Mouse (Mus musculus) kidney, embryonic 15.5 days (tissue): ENCODE data around the gene St8sia1. TPM values are rescaled to one million over a fixed set of nuclear protein-coding genes. Genes with fewer than 3 reads are reported as not detected.

Experiments
- ATAC-seq: fragments of 200-750 bp; cut with Nextera tagmentation; replicated peaks from 2 replicates; pipeline ENCODE4 v1.8.0; 2017; ENCODE audit warnings: moderate TSS enrichment; ENCODE audit not compliant: low FRiP score
- H3K27ac ChIP-seq: fragments of 300-500 bp; sonication (generic); 2 replicates; pipeline ENCODE4 v1.5.1; 2015; ENCODE audit warnings: mild to moderate bottlenecking, inconsistent platforms
- H3K27me3 ChIP-seq: fragments of 300-500 bp; sonication (generic); 2 replicates; pipeline ENCODE4 v1.6.1; 2015; ENCODE audit warnings: inconsistent platforms
- H3K36me3 ChIP-seq: fragments of 300-500 bp; sonication (generic); 2 replicates; pipeline ENCODE4 v1.6.1; 2015; ENCODE audit warnings: inconsistent platforms
- H3K4me1 ChIP-seq: fragments of 300-500 bp; sonication (generic); 2 replicates; pipeline ENCODE4 v1.6.1; 2015; ENCODE audit warnings: inconsistent platforms
- H3K4me2 ChIP-seq: fragments of 300-500 bp; sonication (generic); 2 replicates; pipeline ENCODE4 v1.6.1; 2015; ENCODE audit warnings: moderate library complexity, mild to moderate bottlenecking, inconsistent platforms
- H3K4me3 ChIP-seq: fragments of 300-500 bp; sonication (generic); replicated peaks from 2 replicates; pipeline ENCODE4 v1.5.1; 2015; ENCODE audit warnings: mild to moderate bottlenecking, inconsistent platforms
- H3K9ac ChIP-seq: fragments of 300-500 bp; sonication (generic); 2 replicates; pipeline ENCODE4 v1.6.1; 2015; ENCODE audit warnings: mild to moderate bottlenecking, inconsistent platforms
- H3K9me3 ChIP-seq: fragments of 300-500 bp; sonication (generic); replicated peaks from 2 replicates; pipeline ENCODE4 v1.6.1; 2016; ENCODE audit warnings: inconsistent platforms
- WGBS: fragments of 180-500 bp; shearing (Covaris S2); methylation state at CpG from one replicate; pipeline ENCODE4 v1.1.7; 2015; ENCODE audit warnings: mixed read lengths; 5-methylcytosine and 5-hydroxymethylcytosine counted together
- polyA plus RNA-seq: library from polyadenylated mRNA; unstranded; fragments of >200 nt; fragmentation: Nextera tagmentation; extraction: Ambion mirVana; gene quantifications from 2 replicates; pipeline ENCODE4 v1.2.1, GENCODE M21; 2015

St8sia1 gene
- polyA plus RNA-seq, 1 experiment from 2014 or later = 3.1 TPM

GRCm38 (mm10) chr6:142885364-142886154 lies 78.7 kb downstream of the St8sia1 start:
- WGBS = 76% methylated on average over 11 of the region's 11 CpGs
- Histone ChIP-seq H3K36me3 (no peaks in the 10 kb centered on the region), H3K4me3 (no peak overlapping the region), H3K4me2 (no peak overlapping the region), H3K9me3 (no peaks in the 10 kb centered on the region), H3K9ac (no peak overlapping the region), H3K4me1 (0 out of 2 replicates have a peak, but pooled peaks cover 2% of the 10 kb centered on the region), H3K27ac (no peak overlapping the region), H3K27me3 (no peaks in the 10 kb centered on the region)
- ATAC-seq = no peak

GRCm38 (mm10) chr6:142884128-142884527 lies 80.1 kb downstream of the St8sia1 start:
- Histone ChIP-seq H3K9ac (no peak overlapping the region), H3K27me3 (no peaks in the 10 kb centered on the region), H3K27ac (0 out of 2 replicates have a peak overlapping the region, but pooled peaks have one; percentile 19), H3K4me3 (no peak overlapping the region), H3K36me3 (no peaks in the 10 kb centered on the region), H3K4me2 (no peak overlapping the region), H3K4me1 (peaks cover 16% of the 10 kb centered on the region), H3K9me3 (no peaks in the 10 kb centered on the region)
- ATAC-seq = peak; percentile 61; the same call in 1 of the 2 replicates
- WGBS = 64% methylated on average over 9 of the region's 9 CpGs

- Histone ChIP-seq H3K4me1 (peaks cover 43% of the 10 kb centered on the region), H3K9me3 (no peaks in the 10 kb centered on the region), H3K27me3 (no peaks in the 10 kb centered on the region), H3K4me3 (no peak overlapping the region), H3K4me2 (no peak overlapping the region), H3K27ac (peak overlapping the region; percentile 73; the same call in 1 of the 2 replicates), H3K9ac (no peak overlapping the region), H3K36me3 (no peaks in the 10 kb centered on the region)
- WGBS = 83% methylated on average over 8 of the region's 8 CpGs
- no peak for ATAC-seq
These were observed 83.3 kb downstream of the St8sia1 start for GRCm38 (mm10) chr6:142880849-142881470.

- peak; percentile 61 for ATAC-seq
- Histone ChIP-seq H3K27ac (peak overlapping the region; percentile 73), H3K36me3 (no peaks in the 10 kb centered on the region), H3K9me3 (no peaks in the 10 kb centered on the region), H3K27me3 (no peaks in the 10 kb centered on the region), H3K4me1 (peaks cover 53% of the 10 kb centered on the region), H3K9ac (no peak overlapping the region), H3K4me3 (no peak overlapping the region), H3K4me2 (peak overlapping the region; percentile 33; the same call in 1 of the 2 replicates)
- WGBS = 25% methylated on average over 15 of the region's 15 CpGs
These were observed 85.2 kb downstream of the St8sia1 start for GRCm38 (mm10) chr6:142878744-142879701.

- no peak overlapping the region for H3K4me2 ChIP-seq
- 60% methylated on average over 6 of the region's 6 CpGs for WGBS
- peaks cover 59% of the 10 kb centered on the region for H3K4me1 ChIP-seq
- H3K9ac ChIP-seq = no peak overlapping the region
- no peak overlapping the region for H3K4me3 ChIP-seq
- 0 out of 2 replicates have a peak overlapping the region, but pooled peaks have one; percentile 57 for H3K27ac ChIP-seq
- no peaks in the 10 kb centered on the region for H3K27me3 ChIP-seq
- H3K9me3 ChIP-seq = no peaks in the 10 kb centered on the region
- ATAC-seq = no peak
- no peaks in the 10 kb centered on the region for H3K36me3 ChIP-seq
These were observed 87.0 kb downstream of the St8sia1 start for GRCm38 (mm10) chr6:142877221-142877620.

- ATAC-seq = no peak
- no peak overlapping the region for H3K4me2 ChIP-seq
- WGBS = 21% methylated on average over 8 of the region's 8 CpGs
These were observed 87.9 kb downstream of the St8sia1 start for GRCm38 (mm10) chr6:142876279-142876899.

GRCm38 (mm10) chr6:142873795-142874563 lies 90.3 kb downstream of the St8sia1 start:
- Histone ChIP-seq H3K4me2 (no peak overlapping the region), H3K9me3 (no peaks in the 10 kb centered on the region), H3K27ac (peak overlapping the region; percentile 51; the same call in 1 of the 2 replicates), H3K4me1 (peaks cover 51% of the 10 kb centered on the region), H3K36me3 (no peaks in the 10 kb centered on the region), H3K27me3 (no peaks in the 10 kb centered on the region), H3K4me3 (no peak overlapping the region), H3K9ac (no peak overlapping the region)
- WGBS = 69% methylated on average over 11 of the region's 11 CpGs
- peak; percentile 83 for ATAC-seq

More at GRCm38 (mm10) chr6:142876279-142876899, 87.9 kb downstream of the St8sia1 start:
- Histone ChIP-seq H3K27ac (peak overlapping the region; percentile 57; the same call in 1 of the 2 replicates), H3K9ac (no peak overlapping the region), H3K4me3 (no peak overlapping the region), H3K36me3 (no peaks in the 10 kb centered on the region), H3K27me3 (no peaks in the 10 kb centered on the region), H3K4me1 (peaks cover 59% of the 10 kb centered on the region), H3K9me3 (no peaks in the 10 kb centered on the region)

GRCm38 (mm10) chr6:142869715-142870422 lies 94.4 kb downstream of the St8sia1 start:
- Histone ChIP-seq H3K4me2 (no peak overlapping the region), H3K9ac (no peak overlapping the region), H3K4me1 (peaks cover 38% of the 10 kb centered on the region), H3K27me3 (no peaks in the 10 kb centered on the region), H3K36me3 (no peaks in the 10 kb centered on the region), H3K9me3 (no peaks in the 10 kb centered on the region), H3K4me3 (no peak overlapping the region), H3K27ac (0 out of 2 replicates have a peak overlapping the region, but pooled peaks have one; percentile 11)
- WGBS = 53% methylated on average over 7 of the region's 7 CpGs
- no peak for ATAC-seq

GRCm38 (mm10) chr6:142867471-142868055 lies 96.7 kb downstream of the St8sia1 start:
- H3K9me3 ChIP-seq = no peaks in the 10 kb centered on the region
- peak; percentile 86 for ATAC-seq
- H3K9ac ChIP-seq = no peak overlapping the region
- peak overlapping the region; percentile 85 for H3K27ac ChIP-seq
- WGBS = 7% methylated on average over 9 of the region's 9 CpGs
- peak overlapping the region; percentile 40 for H3K4me2 ChIP-seq
- H3K4me3 ChIP-seq = no peak overlapping the region
- H3K27me3 ChIP-seq = no peaks in the 10 kb centered on the region
- peaks cover 29% of the 10 kb centered on the region for H3K4me1 ChIP-seq
- no peaks in the 10 kb centered on the region for H3K36me3 ChIP-seq

- Histone ChIP-seq H3K4me3 (no peak overlapping the region), H3K27me3 (no peaks in the 10 kb centered on the region), H3K9me3 (no peaks in the 10 kb centered on the region), H3K4me2 (peak overlapping the region; percentile 40; the same call in 1 of the 2 replicates), H3K9ac (no peak overlapping the region), H3K4me1 (peaks cover 29% of the 10 kb centered on the region), H3K36me3 (no peaks in the 10 kb centered on the region), H3K27ac (peak overlapping the region; percentile 85)
- 94% methylated on average over 2 of the region's 2 CpGs for WGBS
- ATAC-seq = peak; percentile 44
These were observed 97.2 kb downstream of the St8sia1 start for GRCm38 (mm10) chr6:142867023-142867422.
